Mouse (Mus musculus): ENCODE results near the gene Arid1b.
A peak's percentile ranks its signal among the peaks of the same experiment; 100 is the strongest.

Gene Arid1b

DNA sequence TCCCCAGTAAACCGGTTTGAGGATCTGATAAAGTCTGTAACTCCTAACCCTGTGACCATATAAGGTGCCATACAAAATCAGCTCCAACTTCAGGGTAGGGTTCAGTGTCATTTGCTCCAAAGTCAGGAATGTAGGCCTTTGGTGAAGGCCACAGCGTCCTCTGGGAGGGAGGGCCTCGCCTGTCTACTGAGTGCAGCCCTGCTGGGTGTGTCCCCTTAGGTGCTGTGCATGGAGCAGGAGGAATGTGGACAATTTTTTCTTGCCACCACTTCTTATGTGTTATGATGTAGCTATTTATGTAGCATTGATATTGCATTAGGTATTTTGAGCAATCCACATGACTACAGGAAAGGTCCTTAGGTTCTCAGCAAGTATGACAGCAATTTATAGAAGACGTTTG, 124.0 kb downstream of the Arid1b start:
- no peak for DNase-seq

DNA sequence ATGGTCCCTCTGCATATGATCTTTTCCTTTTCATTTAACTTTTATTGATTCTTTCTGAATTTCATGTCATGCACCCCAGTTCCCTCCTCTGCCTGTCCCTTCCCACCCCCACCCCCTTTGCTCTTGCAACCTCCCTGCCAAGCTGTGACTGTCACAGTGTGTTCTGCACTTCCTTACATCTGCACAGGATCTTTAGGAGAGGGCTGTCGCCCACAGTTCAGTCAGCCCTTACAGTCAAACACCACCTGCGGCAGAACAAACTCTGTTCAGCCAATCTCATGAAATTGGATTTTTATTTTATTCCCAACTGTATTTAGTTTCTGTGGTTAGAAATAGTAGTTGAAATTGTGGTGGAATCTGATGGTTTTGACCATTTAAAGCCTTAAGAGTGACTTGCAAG, 130.5 kb downstream of the Arid1b start:
- DNase-seq = no peak

DNA sequence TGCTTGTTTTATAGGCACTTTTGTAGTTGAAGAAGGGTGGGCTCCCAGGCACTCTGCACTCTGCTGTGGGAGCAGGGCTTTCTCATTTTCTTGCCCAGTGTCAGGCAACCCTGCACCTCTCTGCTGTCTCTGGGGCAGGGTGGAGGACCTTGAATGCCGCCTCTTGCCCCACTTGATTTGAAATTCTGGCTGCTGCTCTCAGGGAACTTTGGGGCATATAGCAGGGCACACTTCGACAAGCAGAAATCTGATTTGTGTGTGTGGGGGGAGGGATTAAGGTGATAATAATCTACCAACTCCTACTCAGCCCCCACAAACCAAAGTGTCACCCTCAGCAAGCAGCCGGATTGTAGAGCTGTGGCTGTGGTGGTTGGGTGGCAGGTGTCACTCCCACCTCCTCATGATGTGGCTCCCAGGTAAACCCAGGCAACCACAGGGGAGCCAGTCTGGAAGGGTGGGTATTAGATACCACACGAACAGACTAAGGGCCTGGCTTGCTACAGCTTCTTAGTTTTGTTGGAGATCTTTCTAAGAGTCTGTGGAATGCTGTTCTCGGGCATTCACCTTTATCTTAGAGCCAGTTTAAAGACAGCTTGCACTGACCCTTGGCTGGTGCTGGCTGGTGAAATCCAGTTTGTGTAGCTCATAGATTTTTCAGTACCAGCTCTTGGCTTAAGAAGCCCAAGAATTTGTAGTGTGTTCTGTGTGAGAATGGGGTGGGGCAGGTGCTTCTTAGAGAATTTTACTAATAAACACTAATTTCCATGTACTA, 131.1 kb downstream of the Arid1b start:
- no peak for DNase-seq

DNA sequence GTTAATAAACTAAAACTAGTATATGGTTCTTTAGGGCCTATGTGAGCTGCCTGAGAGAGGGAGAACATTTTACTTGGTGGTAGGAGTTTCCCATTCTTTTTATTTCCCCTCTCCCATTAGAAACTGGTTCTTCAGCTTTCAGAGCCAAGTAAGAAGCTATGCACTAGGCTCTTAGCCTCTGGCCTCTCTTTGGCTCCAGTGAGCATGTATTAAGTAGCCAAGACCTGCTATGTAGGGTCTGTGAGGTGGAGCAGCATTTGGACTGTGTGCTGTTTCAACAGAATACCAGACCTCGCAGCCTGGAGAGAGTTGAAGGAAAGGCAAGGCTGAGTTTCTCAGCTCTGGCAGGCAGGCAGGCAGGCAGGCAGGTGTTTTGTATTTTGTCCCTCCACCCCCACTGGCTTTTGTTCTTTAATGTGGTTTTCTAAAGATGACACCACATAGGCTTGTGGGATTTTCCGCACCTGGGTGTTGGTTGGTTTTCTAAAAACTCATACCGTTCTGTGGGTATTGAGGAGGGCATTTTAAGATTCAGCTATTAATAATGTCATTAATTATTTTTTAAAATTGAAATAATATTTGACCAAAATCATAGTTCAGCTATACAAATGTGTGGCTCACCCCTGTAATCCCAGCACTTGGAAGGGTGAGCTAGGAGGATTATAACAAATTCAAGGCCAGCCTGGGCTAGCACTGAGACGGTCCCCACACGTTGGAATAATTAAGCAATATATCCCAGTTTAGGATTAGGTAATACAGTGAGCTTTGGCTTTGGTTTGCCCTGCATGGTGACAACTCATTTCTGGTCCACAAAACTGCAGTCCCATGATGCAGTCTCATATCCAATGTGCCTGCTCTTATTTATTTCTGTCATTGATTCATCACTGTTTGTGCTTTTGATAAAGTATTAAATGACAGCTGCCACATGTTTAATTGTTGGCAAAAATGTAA, 132.0 kb downstream of the Arid1b start:
- DNase-seq = no peak

DNA sequence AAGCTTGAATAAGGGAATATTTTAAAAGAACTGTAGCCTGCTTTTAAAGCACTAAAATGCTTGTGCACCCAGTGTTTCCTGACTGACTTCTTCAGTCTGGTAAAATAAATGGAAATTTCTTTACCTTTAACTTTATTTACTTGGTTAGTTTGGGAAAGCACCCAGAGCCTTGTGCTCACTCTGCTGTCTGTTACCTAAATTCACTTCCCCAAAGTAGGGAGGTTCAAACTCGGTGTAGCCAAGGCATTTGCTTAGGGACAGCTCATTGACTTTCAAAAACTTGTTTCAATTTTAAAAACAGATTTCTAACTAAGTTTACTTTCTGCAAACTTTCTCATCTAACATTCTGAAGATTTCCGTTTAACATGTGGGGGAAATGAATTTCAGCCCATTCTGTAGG, 135.5 kb downstream of the Arid1b start:
- DNase-seq = no peak

DNA sequence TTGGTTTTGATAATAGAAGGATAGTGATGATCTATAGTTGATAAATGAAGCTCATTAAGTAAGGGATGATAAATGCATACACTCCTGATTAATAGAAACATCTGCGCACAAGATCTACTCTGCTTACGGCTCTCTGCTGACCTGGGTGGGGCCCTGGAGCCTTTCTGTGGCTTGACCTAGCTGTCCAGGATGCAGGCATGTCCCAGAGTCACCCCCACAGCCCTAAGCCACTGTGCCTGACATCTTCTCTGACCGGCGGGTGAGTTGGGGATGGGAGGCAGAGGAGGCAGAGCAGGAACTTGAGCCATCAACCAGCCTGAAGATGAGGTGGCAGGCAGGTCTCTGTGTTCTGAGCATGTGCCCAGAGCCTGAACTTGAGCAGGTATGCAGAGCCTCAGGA, 136.0 kb downstream of the Arid1b start:
- DNase-seq = no peak

DNA sequence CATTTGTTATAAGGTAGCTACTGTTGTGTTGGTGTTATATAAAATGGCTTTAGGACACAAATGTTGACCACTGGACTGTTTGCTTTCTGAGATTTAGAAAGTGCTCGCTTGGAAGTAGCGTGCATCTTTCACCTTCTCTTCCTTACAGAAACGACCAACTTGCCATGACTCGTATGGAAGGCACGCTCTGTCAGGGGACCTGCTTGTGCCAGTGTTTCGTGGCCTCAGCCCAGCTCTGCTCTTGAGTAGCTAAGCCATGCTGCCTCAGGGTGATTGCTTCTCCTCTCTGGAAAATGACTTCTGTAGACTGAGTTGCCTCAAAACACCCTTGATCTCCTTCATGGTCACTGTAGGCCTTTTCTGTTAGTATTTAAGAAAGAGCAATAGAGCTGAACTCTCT, 137.6 kb downstream of the Arid1b start:
- no peak for DNase-seq

DNA sequence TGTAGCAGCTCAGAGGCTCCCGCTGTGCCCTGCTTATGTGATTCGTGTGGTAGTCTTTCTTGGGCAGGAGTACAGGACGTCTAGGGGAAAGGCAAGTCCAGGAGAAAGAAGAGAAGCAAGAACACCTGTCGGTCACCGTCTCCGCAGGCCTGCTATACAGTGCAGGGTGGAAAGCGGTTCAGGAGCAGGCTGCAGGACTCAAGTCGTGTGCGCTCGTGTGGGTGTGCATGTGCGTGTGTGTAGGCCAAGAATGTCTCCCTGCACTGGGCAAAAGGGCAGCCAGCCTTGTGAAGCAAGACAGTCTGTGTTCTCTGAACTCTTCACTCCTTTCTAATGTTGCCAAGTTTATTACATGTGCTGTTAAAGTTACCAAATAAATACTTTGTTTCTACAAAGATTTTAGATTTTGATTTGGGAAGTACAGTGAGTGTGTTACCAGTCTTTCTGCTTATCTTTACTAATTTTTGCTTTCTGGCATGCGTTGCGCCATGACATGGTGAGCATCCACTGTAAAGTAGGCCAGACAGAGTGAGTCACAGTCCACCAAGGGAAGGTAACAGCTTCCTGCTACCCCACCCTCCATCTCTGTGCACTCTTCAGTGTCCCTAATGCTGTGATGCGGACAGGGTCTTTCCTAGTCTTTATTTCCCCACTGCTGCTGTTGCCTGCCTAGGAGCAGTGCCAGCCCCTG, 138.3 kb downstream of the Arid1b start:
- no peak for DNase-seq

DNA sequence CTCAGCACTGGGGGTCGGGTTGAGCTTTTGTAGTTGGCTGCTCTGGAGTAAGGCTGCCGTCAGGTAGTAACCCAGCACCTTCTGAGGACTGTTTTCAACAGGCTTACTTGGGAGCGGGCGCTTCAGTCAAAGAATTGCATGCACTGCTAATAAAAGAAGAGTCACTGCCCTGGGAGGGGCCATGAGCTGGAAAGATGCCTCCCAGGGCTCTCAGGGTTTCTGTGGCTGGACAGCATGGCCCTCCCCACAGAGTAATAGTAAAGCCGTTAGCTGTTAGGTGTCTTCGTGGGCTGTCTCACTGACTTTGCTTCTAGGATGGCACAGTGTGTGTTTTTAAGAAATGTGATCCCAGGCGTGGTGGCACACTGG, 138.8 kb downstream of the Arid1b start:
- no peak for DNase-seq

DNA sequence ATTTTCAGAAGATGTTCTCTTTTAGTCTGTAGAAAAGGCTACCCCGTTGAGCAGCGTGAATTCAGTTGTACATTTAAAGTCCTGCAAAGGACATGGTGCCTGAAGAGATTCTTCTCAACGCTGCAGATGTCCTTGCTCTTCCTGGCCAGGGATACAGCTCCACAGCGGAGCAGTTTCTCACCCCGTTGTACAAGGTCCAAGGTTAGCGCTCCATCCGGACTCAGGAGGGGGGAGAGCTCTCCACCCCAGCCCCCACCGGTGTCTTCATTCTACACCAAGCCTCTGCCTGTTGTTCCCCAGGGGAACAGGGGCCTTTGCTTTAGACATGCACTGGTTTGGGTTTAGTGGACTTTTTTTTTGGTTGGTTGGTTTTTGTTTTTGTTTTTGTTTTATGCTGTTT, 139.7 kb downstream of the Arid1b start:
- DNase-seq = no peak

DNA sequence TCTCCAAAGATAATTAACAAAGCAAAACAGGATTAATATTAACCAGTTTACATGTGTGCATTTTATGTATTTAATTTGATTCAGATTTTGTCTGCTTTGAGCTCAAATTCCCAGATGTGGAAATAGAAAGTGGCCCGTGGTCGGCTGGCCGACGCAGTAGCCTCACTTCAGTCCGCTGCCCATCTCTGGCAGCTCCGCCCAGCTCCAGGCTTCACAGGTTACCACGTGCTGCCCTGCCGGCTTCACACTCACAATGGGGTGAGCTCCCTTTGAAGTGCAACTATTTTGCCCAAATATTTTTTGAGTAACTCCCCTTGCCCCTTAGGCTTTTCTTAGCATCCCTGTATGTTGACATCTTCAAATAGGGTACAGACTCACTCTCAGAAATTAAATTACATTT, 140.1 kb downstream of the Arid1b start:
- no peak for DNase-seq

DNA sequence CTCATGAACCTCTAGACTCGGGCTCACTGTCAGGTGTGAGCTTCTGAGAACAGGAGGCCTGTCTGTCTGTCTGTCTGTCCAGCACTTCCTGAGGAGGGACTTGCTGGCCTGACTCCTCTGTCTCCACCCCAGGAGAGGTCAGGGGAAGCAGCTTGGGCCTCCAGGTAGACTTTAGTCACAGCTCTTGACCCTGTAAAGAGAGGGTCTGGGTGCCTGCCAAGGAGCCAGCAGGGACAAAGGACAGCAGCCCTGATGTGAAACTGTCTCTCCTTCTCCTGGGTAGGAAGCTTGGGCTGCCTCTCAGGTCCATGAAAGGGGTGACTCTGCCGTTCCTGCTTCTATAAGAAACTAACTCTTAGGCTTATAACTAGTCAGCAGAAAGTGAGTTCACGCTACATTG, 143.8 kb downstream of the Arid1b start:
- DNase-seq = peak in 1 of 2 experiments; percentile 27

DNA sequence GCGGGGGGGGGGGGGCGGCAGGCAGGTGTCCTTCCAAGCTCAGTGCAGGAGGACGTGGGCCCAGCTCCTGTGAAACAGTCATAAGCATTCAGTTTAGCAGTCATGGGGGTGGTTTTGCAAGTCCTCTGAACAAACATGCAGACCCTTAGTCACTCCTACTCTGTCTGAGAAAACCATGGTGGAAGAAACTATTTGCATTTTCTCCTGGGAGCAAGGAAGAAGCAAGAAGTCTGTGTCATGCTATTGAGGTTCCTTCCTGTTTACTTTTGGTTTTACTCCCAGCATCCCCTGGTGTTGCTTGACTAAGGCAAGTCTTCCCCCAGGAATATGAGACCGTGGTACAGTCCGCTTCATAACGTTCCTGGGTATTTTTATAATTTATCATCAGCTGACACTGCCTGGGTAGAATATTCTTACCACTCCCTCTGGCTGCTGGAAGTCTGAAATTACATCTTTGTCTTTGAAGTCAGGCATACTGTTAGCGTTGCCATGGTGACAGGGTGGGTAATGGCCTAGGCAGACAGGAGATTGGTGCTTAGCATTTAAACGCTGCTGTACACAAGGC, 144.6 kb downstream of the Arid1b start:
- DNase-seq = peak; percentile 46 to 50

DNA sequence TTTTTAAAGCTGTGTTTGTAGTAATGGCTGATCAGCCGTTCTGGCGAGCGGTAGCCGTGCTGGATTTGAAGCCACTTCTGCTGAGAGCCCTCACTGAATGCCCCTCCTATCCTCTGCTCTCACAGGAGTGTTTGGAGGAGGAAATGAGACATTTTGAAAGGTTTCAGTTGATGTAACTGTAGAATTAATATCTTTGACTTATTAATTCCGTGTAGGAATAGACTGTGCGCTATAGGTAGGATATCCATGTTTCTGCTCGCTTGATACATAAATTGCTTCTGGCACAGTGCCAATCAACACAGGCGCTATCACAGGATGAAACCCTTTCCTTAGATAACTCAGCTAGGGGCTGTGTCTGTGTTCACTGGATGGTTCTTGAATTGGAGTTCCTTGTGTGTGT, 145.4 kb downstream of the Arid1b start:
- DNase-seq = no peak

DNA sequence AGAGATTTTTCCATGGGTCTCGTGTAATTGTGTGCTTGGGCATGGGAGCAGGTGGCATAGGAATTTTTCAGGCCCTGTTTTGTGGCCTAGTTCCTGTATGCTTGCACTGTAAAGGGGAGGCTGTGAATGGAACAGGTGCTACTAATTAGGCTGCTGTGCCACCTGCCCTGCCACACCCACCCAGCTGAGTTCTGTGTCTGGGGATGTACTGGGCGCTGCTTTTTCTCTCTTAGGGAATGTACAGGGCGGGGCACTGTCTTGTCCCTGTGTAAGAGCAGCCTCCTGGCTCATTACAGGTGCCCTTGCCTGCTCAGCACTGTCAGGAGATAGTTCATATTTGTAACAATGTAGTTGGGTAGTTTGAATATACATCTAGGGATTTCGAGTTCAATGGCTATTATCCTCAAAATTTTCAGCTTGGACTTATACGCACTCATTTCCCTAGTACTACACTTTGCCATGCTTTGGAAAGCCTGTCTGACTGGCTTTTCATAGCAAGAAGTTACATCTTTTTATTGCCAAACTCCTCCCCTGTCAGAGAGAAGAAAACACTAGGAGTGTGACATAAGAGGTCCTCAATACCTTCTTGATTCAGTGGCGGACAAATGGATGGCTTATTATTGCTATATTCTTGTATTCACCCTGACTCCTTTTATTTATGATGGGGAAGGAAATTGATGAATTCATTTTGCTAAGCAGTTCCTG, 149.8 kb downstream of the Arid1b start:
- DNase-seq = no peak

DNA sequence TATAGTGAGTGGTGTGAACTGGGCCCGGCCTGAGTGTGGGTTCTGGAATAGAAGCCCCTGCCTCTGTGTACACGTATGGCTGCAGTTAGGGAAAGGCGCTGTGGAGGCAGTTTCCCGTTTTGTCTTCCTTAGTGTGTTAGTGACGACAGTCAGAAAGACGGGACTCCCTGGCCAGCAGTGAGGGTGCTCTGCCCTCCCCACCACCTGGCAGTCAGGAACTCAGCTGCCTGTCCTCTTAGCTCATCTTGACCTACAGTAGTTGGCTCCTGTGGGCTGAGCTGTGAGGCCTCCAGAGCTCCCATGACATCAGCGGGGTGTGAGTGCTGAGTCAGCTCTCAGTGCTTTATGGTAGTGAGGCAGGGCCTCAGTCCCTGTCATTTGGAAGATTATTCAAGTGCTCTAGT, 156.5 kb downstream of the Arid1b start:
- no peak for DNase-seq

DNA sequence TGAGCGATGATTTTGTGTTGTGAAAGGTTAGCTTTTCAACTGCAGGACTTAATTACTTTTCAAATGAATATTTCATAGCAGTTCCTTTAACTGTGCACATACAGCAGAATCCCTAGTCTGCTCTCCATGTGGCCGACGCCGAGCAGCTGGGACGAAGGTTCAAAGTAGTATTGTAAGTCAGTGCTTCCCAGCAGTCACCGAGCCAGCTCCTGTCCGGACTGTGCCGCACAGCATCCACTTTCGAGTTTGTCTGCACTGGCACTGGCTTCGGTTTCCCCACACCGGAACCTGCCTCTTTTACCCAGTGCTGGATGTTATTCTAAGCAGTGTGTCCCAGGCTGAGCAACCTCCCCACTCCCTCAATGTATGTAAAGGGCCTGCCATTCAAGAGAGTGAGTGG, 157.7 kb downstream of the Arid1b start:
- DNase-seq = no peak

DNA sequence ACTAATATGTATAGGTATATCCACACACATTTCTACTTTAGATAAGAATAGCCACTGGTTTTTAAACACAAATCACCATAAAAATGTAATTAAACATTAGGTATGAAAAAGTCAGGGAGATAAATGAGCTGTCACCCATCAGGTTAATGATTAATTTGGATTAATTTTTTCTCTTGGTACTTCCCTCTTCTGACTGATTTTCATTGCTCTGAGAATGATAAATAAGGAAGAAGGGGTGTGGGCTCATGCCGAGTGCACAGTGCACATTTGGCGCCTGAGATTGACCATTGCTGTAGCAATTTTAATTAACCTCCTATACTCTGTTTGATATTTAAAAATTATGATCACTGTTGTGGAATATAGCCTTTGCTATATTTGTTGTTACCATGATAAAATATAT, 159.3 kb downstream of the Arid1b start:
- no peak for DNase-seq

DNA sequence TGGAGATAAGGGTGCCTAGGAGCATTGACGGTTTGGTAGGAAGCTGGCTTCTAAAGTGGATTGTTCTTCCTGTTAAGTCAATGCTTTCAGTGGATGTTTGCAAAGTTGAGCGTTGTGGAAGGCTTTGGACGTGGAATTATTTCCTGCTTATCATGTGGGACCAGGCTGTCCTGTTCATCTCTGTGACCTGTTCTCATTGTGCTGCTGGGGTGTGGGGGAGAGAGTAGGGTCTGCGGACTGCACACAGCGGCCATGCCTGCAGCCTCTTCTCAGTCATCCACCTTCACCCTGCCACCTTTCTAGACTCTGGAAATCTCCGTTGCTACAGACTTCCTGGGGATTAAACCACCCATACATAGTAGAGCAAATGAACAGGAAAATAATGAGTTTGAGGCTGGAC, 160.2 kb downstream of the Arid1b start:
- DNase-seq = no peak

DNA sequence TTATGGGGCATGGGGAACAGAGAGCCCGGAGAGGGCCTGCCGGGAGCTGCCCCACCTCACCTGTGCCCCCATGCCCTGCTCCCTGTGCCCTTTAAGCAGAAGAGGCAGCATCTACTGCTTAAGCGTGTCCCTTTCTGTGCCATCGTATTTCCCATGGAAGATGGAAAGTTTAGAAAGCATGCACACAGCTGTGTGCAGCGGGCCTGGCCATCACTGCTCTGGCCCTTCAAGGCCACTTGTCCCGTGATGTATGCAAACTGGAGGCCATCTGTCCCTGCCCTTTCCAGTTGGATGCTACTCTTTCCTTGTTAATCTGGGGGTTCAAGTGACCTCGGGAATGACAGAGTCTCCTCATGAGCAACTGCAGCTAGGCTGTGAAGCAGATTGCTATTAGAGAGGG, 163.5 kb downstream of the Arid1b start:
- no peak for DNase-seq

DNA sequence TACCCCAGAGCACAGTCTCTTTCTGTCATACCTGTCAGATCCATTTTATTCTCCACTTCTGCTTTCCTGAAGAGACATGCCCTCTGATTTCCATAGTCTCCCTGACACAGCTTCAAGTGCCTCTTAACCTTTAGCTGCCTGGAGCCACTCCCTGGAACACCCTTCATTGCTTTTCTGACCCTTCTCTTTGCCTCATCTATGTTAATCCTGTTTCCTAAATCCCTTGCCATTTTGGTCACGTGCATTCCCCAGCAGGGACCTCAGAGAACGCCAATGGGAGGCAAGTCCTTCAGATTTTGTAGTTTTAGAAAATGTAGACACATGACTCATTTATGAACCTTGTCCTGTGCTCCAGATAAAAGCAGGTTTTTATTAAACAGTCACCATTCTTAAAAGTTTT, 168.4 kb downstream of the Arid1b start:
- DNase-seq = no peak

DNA sequence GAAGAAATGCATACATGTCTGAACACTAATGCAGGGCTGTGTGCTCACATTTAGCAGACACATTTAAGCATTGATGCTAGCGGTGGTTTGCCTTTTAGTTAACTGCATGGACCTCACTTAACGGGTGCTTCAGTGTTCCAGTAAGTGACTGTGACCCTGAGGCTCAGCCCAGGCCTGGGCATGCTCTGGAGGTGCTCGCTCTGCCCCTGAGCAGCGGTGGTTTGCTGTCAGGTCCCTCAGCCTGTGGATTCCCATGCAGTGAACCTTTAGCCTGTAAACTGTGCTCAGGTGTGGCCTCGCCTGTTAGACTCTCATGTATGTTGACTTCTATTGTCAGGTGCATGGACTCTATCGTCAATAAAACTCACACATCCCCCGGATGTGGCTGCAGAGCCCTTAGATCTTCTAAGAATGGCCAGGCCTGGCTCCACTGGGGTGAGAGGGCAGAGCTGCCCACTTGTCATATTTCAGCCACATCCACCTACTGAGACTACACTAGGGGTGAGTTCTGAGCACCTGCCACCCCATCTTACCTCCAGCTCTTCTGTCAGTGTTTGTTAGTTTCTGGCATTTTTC, 169.2 kb downstream of the Arid1b start:
- no peak for DNase-seq

All from cerebellum, postnatal 14 days (tissue).